Mouse (Mus musculus) heart, postnatal 0 days (tissue): ENCODE results near the gene Scn5a. TPM values are rescaled to one million over a fixed set of nuclear protein-coding genes. Genes with fewer than 3 reads are reported as not detected.

Source experiments
- ATAC-seq: fragments of 200-750 bp; cut with Nextera tagmentation; 2 replicates; pipeline ENCODE4 v1.8.0; 2017; ENCODE audit warnings: low read depth, moderate number of reproducible peaks, moderate library complexity; ENCODE audit not compliant: insufficient read depth
- DNase-seq: peaks from one replicate; pipeline ENCODE4 v3.0.0-alpha.2; 2016; ENCODE audit warnings: low spot score
- H3K27ac ChIP-seq: fragments of 300-500 bp; sonication (generic); 2 replicates; pipeline ENCODE4 v1.5.1; 2014; ENCODE audit warnings: low read depth, mild to moderate bottlenecking
- H3K27me3 ChIP-seq: fragments of 300-500 bp; sonication (generic); 2 replicates; pipeline ENCODE4 v1.6.1; 2014; ENCODE audit warnings: low read length, mixed read lengths; ENCODE audit not compliant: control insufficient read depth, insufficient read depth
- H3K36me3 ChIP-seq: fragments of 300-500 bp; sonication (generic); replicated peaks from 2 replicates; pipeline ENCODE4 v1.6.1; 2014; ENCODE audit warnings: low read length, mixed read lengths; ENCODE audit not compliant: control insufficient read depth, insufficient read depth
- H3K4me1 ChIP-seq: fragments of 300-500 bp; sonication (generic); 2 replicates; pipeline ENCODE4 v1.6.1; 2014; ENCODE audit warnings: antibody characterized with exemption; ENCODE audit not compliant: control insufficient read depth, insufficient read depth
- H3K4me2 ChIP-seq: fragments of 300-500 bp; sonication (generic); 2 replicates; pipeline ENCODE4 v1.6.1; 2014; ENCODE audit warnings: low read depth, mild to moderate bottlenecking, low read length, moderate library complexity
- H3K4me3 ChIP-seq: fragments of 300-500 bp; sonication (generic); 2 replicates; pipeline ENCODE4 v1.5.1; 2014; ENCODE audit warnings: low read depth, low read length
- H3K9ac ChIP-seq: fragments of 300-500 bp; sonication (generic); replicated peaks from 2 replicates; pipeline ENCODE4 v1.6.1; 2014; ENCODE audit warnings: low read depth, low read length, mixed read lengths
- H3K9me3 ChIP-seq: fragments of 300-500 bp; sonication (generic); replicated peaks from 2 replicates; pipeline ENCODE4 v1.6.1; 2016; ENCODE audit warnings: low read length; ENCODE audit not compliant: control insufficient read depth
- CTCF ChIP-seq: IDR thresholded peaks from 2 replicates; pipeline ENCODE4 v1.5.1; 2016; ENCODE audit warnings: antibody characterized with exemption, control low read depth, low read depth
- EP300 ChIP-seq: IDR thresholded peaks from 2 replicates; pipeline ENCODE4 v1.6.1; 2016; ENCODE audit warnings: antibody characterized with exemption, low read depth
- WGBS: fragments of 180-500 bp; shearing (Covaris S2); extraction: QIAGEN DNeasy Blood & Tissue Kit; methylation state at CpG from one replicate; pipeline ENCODE4 v1.1.7; 2014; 5-methylcytosine and 5-hydroxymethylcytosine counted together
- polyA plus RNA-seq: library from polyadenylated mRNA; unstranded; fragments of >200 nt; fragmentation: Nextera tagmentation; extraction: Ambion mirVana; gene quantifications from 2 replicates; pipeline ENCODE4 v1.2.1, GENCODE M21; 2015
- total RNA-seq: library from RNA; depleted of rRNA; stranded (reverse); fragments of >200 nt; gene quantifications from 2 replicates; pipeline ENCODE4 v1.2.3, GENCODE M21; 2014; ENCODE audit warnings: low replicate concordance

Gene Scn5a
- total and polyA plus RNA-seq, 2 experiments from 2014 or later: 16.8 to 82.7 TPM

DNA sequence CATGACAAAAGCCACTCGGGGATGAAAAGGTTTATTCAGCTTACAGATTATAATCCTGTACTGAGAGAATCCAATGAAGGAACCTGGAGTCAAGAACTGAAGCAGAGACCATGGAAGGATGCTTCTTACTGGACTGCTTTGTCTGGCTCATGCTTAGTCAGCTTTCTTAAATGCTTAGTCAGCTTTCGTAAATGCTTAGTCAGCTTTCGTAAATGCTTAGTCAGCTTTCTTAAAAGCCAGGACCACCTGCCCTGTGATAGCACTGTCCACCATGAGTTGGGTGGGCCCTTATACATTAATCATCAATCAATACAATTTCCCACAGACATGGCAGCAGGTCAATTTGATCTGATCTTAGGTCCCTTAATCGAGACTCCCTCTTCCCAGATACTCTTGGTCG, 28.1 kb upstream of the Scn5a start:
- DNase-seq (no peak), ATAC-seq (no peak)
- Histone ChIP-seq H3K27me3 (no peaks in the 10 kb centered on the region), H3K9me3 (no peaks in the 10 kb centered on the region), H3K4me3 (no peak overlapping the region), H3K4me2 (no peak overlapping the region), H3K27ac (no peak overlapping the region), H3K36me3 (no peaks in the 10 kb centered on the region), H3K9ac (no peak overlapping the region), H3K4me1 (no peaks in the 10 kb centered on the region)
- 94% methylated on average over 5 of the region's 5 CpGs for WGBS
- TF ChIP-seq EP300: no peak
- no peak for TF ChIP-seq CTCF

GRCm38 (mm10) chr9:119604607-119605006, 25.8 kb upstream of the Scn5a start:
- Histone ChIP-seq H3K9me3 (no peaks in the 10 kb centered on the region), H3K4me3 (no peak overlapping the region), H3K4me2 (no peak overlapping the region), H3K4me1 (no peaks in the 10 kb centered on the region), H3K27ac (no peak overlapping the region), H3K36me3 (no peaks in the 10 kb centered on the region), H3K27me3 (no peaks in the 10 kb centered on the region), H3K9ac (no peak overlapping the region)
- DNase-seq: no peak
- WGBS: 61% methylated on average over 8 of the region's 8 CpGs
- ATAC-seq: no peak
- TF ChIP-seq CTCF (no peak), EP300 (no peak)

- Histone ChIP-seq H3K27ac (no peak overlapping the region), H3K4me3 (no peak overlapping the region), H3K4me2 (no peak overlapping the region), H3K36me3 (no peaks in the 10 kb centered on the region), H3K27me3 (no peaks in the 10 kb centered on the region), H3K9me3 (no peaks in the 10 kb centered on the region), H3K9ac (no peak overlapping the region), H3K4me1 (no peaks in the 10 kb centered on the region)
- TF ChIP-seq CTCF (no peak), EP300 (no peak)
- ATAC-seq: no peak
- no peak for DNase-seq
- WGBS: 83% methylated on average over 10 of the region's 10 CpGs
Measured at GRCm38 (mm10) chr9:119598501-119598900, 19.7 kb upstream of the Scn5a start.

DNA sequence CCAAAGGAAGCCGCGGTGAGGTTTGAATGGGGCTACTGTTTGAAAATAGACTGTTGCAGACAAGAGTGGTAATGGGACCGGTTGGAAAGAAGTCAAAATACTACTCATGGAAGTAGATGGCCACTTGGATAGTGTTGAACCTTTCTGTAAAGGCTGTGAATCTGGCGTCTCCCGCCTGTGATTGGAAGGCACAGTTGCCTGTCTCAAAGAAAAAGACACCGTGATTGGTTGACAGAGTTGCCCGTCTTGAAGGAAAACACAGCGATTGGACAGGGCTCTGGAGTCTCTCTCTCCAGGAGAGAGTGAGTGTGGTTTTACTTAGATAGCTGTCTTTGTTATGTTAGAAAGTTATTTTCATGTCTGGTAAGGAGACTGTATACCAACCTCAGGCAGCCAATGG, 18.5 kb upstream of the Scn5a start:
- Histone ChIP-seq H3K9me3 (no peaks in the 10 kb centered on the region), H3K4me3 (no peak overlapping the region), H3K4me1 (no peaks in the 10 kb centered on the region), H3K27ac (no peak overlapping the region), H3K27me3 (no peaks in the 10 kb centered on the region), H3K9ac (no peak overlapping the region), H3K36me3 (no peaks in the 10 kb centered on the region), H3K4me2 (no peak overlapping the region)
- WGBS: 67% methylated on average over 8 of the region's 8 CpGs
- no peak for DNase-seq
- ATAC-seq: no peak
- TF ChIP-seq EP300 (no peak), CTCF (no peak)

DNA sequence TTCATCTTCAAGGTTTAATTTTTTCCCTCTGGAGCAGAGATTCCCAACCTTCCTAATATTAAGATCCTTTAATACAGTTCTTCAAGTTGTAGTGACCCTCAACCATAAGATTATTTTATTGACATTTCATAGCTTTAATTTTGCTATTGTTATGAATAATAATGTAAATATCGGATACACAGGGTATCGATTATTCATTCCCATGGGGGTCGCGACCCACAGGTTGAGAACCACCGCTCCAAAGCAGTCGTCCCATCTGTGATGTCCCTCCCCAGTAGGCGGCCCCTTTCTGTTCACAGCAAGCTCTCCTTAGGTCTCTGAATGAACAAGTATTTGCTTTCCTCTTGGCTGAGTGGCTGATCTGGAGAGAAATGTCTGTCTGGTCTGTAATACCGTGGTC, 10.8 kb upstream of the Scn5a start:
- no peak overlapping the region for H3K4me3 ChIP-seq
- 85% methylated on average over 8 of the region's 8 CpGs for WGBS
- H3K4me1 ChIP-seq: 0 out of 2 replicates have a peak, but pooled peaks cover 5% of the 10 kb centered on the region
- H3K9me3 ChIP-seq: no peaks in the 10 kb centered on the region
- H3K27me3 ChIP-seq: peaks cover 12% of the 10 kb centered on the region
- ATAC-seq (no peak), DNase-seq (no peak)
- H3K27ac ChIP-seq: no peak overlapping the region
- H3K9ac ChIP-seq: no peak overlapping the region
- H3K4me2 ChIP-seq: no peak overlapping the region
- TF ChIP-seq CTCF (no peak), EP300 (no peak)
- H3K36me3 ChIP-seq: no peaks in the 10 kb centered on the region

GRCm38 (mm10) chr9:119588763-119589449, 10.1 kb upstream of the Scn5a start:
- Histone ChIP-seq H3K36me3 (no peaks in the 10 kb centered on the region), H3K27ac (no peak overlapping the region), H3K27me3 (peaks cover 15% of the 10 kb centered on the region), H3K9me3 (no peaks in the 10 kb centered on the region), H3K9ac (no peak overlapping the region), H3K4me3 (0 out of 2 replicates have a peak overlapping the region, but pooled peaks have one; percentile 4), H3K4me1 (0 out of 2 replicates have a peak, but pooled peaks cover 5% of the 10 kb centered on the region), H3K4me2 (peak overlapping the region; percentile 36; the same call in 1 of the 2 replicates)
- DNase-seq (no peak), ATAC-seq (peak; percentile 30; the same call in 1 of the 2 replicates)
- WGBS: 14% methylated on average over 26 of the region's 26 CpGs
- TF ChIP-seq CTCF: no peak
- TF ChIP-seq EP300: no peak
